Mouse (Mus musculus) midbrain, embryonic 12.5 days (tissue): ENCODE data around the gene Slc33a1. TPM values are rescaled to one million over a fixed set of nuclear protein-coding genes. Genes with fewer than 3 reads are reported as not detected.

ENCODE experiments used
- ATAC-seq: fragments of 200-750 bp; cut with Nextera tagmentation; 2 replicates; pipeline ENCODE4 v1.8.0; 2017; ENCODE audit warnings: low read depth, moderate TSS enrichment, moderate library complexity; ENCODE audit not compliant: low FRiP score
- H3K27ac ChIP-seq: fragments of 300-500 bp; sonication (generic); replicated peaks from 2 replicates; pipeline ENCODE4 v1.5.1; 2016; ENCODE audit warnings: mild to moderate bottlenecking
- H3K27me3 ChIP-seq: fragments of 300-500 bp; sonication (generic); 2 replicates; pipeline ENCODE4 v1.6.1; 2016; ENCODE audit warnings: mild to moderate bottlenecking
- H3K36me3 ChIP-seq: fragments of 300-500 bp; sonication (generic); 2 replicates; pipeline ENCODE4 v1.6.1; 2016
- H3K4me1 ChIP-seq: fragments of 300-500 bp; sonication (generic); 2 replicates; pipeline ENCODE4 v1.6.1; 2016
- H3K4me2 ChIP-seq: fragments of 300-500 bp; sonication (generic); replicated peaks from 2 replicates; pipeline ENCODE4 v1.6.1; 2016; ENCODE audit warnings: mild to moderate bottlenecking, moderate library complexity
- H3K4me3 ChIP-seq: fragments of 300-500 bp; sonication (generic); 2 replicates; pipeline ENCODE4 v1.5.1; 2016; ENCODE audit warnings: mild to moderate bottlenecking
- H3K9ac ChIP-seq: fragments of 300-500 bp; sonication (generic); replicated peaks from 2 replicates; pipeline ENCODE4 v1.6.1; 2016; ENCODE audit warnings: mild to moderate bottlenecking, moderate library complexity
- H3K9me3 ChIP-seq: fragments of 300-500 bp; sonication (generic); 2 replicates; pipeline ENCODE4 v1.6.1; 2016; ENCODE audit warnings: mild to moderate bottlenecking
- WGBS: fragments of 180-500 bp; shearing (Covaris S2); methylation state at CpG from one replicate; pipeline ENCODE4 v1.1.7; 2016; 5-methylcytosine and 5-hydroxymethylcytosine counted together
- polyA plus RNA-seq: library from polyadenylated mRNA; unstranded; fragments of >200 nt; fragmentation: Nextera tagmentation; extraction: Ambion mirVana; gene quantifications from 2 replicates; pipeline ENCODE4 v1.2.1, GENCODE M21; 2016

The Slc33a1 gene
- polyA plus RNA-seq, 1 experiment from 2014 or later: 13.5 TPM

DNA sequence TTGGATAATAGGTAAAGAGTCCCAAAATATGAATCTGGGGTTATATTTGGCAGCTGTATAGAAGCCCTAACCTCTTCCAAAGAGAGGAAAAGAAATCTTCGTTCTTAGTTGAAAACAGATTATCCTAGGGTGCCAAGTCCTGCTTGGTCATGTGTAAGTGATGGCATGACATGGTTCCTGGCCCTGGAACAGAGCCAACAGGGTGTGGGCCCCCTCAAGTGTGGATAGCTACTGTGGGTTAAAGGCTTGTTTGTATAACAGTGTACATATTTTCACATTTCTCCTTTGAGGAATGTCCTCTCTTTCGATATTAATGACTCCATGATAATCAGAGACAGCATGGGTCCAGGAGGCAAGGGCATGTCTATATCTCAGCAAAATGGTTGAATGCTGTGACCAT, 25.6 kb downstream of the Slc33a1 start:
- H3K27ac ChIP-seq: no peak overlapping the region
- H3K9me3 ChIP-seq: no peaks in the 10 kb centered on the region
- H3K36me3 ChIP-seq: no peaks in the 10 kb centered on the region
- H3K27me3 ChIP-seq: no peaks in the 10 kb centered on the region
- H3K4me1 ChIP-seq: no peaks in the 10 kb centered on the region
- 94% methylated on average over 2 of the region's 2 CpGs for WGBS
- H3K4me2 ChIP-seq: no peak overlapping the region
- H3K4me3 ChIP-seq: no peak overlapping the region
- H3K9ac ChIP-seq: no peak overlapping the region
- no peak for ATAC-seq

DNA sequence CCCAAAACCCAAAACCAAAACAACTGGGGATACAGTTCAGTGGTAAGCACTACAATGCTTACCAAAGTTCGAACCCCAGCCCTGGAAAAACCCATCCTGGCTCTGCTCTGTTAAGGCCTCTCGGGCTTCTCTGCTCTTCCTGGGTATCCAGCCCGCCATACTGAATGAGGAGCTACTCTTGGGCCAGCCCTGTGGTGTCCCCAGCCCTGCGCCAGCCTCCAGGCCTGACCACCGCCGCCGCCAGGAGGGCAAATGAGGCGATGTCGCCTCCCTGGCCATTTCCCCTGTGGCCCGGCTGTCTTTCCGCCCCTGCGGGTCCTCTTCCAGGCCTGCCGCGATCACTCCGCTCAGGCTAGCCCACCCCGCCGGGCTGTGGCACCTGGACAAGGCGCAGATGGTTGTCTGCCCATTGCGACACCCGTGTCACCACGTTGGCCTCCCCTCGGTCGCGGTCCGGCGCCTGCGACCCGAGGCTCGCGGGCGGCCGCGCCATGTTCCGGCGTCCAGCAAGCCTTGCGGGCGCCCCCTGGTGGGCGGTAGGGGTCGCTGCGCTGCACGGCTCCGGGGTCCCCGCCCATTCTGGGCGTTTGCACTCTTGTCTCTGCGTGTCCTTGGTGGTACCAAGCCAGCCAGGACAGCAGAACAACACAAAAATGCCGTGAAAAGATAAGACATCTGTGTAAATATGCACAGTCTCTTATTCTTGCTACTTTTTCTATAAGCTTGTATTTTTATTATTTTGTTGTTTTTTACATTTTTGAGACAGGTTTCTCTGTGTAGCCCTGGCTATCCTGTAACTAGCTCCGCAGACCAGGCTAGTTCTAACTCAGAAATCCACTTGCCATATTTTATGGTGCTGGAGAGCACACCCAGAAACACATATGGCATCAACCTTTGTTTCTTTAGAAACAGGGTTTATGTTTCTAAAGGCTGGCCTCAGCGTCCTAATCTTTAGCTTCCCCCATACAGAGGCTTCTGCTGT, 35.4 kb downstream of the Slc33a1 start, which contains the start of gene E130311K13Rik:
Gene E130311K13Rik (minus strand): TSS at position 595 of the 982 bp plus-strand sequence.
- H3K27ac ChIP-seq: peak within 1 kb of the TSS; percentile 81
- H3K4me1 ChIP-seq: no peaks in the 10 kb centered on the region
- H3K4me3 ChIP-seq: peak within 1 kb of the TSS; percentile 70
- peak within 1 kb of the TSS; percentile 89 for H3K9ac ChIP-seq
- H3K9me3 ChIP-seq: no peaks in the 10 kb centered on the region
- ATAC-seq: peak; percentile 98
- H3K27me3 ChIP-seq: no peaks in the 10 kb centered on the region
- H3K4me2 ChIP-seq: peak within 1 kb of the TSS; percentile 69
- 4% methylated on average over 46 of the region's 48 CpGs for WGBS
- no peaks in the 10 kb centered on the region for H3K36me3 ChIP-seq

DNA sequence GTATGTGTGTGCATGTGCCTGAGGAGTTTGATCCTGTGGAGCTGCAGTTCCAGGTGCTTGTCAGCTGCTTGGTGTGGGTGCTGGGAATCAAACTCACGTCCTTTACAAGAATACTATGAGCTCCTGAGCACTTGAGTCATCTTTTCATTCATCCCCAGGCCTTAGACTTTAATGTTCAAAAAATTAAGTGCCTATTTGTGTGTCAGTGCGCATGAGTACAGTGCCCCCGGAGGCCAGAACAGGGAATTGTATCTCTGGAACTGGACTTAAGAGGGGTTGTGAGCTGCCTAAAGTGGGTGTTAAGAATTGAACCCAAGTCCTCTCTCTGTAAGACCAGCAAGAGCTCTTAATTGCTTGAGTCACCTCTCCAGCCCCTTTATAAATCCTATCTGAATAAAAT, 44.9 kb downstream of the Slc33a1 start:
- peak; percentile 49; the same call in 1 of the 2 replicates for ATAC-seq
- WGBS: 63% methylated on average over 3 of the region's 3 CpGs
- Histone ChIP-seq H3K27me3 (no peaks in the 10 kb centered on the region), H3K36me3 (no peaks in the 10 kb centered on the region), H3K4me2 (no peak overlapping the region), H3K27ac (no peak overlapping the region), H3K4me3 (no peak overlapping the region), H3K9me3 (no peaks in the 10 kb centered on the region), H3K9ac (no peak overlapping the region), H3K4me1 (no peaks in the 10 kb centered on the region)

DNA sequence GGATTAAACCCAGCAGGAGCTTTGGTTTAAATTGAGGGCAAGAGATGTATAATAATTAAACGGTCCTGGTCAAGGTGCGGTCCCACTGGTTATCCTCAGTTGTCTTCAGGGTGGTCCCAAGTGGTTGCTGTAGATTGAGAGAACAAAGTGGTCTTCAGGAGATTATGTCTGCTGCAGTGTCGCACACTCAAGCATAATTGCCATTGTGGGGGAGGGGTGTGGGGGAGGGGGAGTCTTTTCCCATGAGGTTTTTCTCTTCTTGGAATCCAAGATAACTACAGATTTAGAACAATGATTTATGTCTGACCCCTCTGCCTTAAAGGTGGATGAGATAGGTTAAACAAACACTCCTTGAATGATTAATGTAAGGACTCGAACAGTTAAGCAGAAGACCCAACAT, 54.3 kb downstream of the Slc33a1 start:
- 74% methylated on average over 4 of the region's 4 CpGs for WGBS
- no peaks in the 10 kb centered on the region for H3K36me3 ChIP-seq
- no peaks in the 10 kb centered on the region for H3K9me3 ChIP-seq
- H3K4me2 ChIP-seq: no peak overlapping the region
- H3K9ac ChIP-seq: no peak overlapping the region
- H3K27ac ChIP-seq: no peak overlapping the region
- ATAC-seq: no peak
- peaks cover 1% of the 10 kb centered on the region; the same call in 1 of the 2 replicates for H3K4me1 ChIP-seq
- no peak overlapping the region for H3K4me3 ChIP-seq
- H3K27me3 ChIP-seq: no peaks in the 10 kb centered on the region

DNA sequence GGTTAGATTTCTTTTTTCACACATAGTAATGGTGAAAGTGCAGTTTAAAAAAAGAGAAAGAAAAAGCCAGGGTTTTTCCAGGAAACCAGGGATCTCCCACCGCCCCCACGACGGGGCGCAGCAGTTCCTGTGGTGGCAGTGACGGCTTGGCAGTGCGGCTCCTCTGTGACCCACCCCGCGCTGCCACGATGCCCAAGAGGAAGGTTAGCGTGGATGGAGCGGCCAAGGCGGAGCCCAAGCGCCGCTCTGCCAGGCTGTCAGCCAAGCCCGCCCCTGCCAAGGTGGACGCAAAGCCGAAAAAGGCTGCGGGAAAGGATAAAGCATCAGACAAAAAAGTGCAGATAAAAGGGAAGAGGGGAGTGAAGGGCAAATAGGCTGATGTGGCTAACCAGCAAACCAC, 59.3 kb downstream of the Slc33a1 start:
- Histone ChIP-seq H3K27ac (no peak overlapping the region), H3K9ac (peak overlapping the region; percentile 42)
- no peak for ATAC-seq

DNA sequence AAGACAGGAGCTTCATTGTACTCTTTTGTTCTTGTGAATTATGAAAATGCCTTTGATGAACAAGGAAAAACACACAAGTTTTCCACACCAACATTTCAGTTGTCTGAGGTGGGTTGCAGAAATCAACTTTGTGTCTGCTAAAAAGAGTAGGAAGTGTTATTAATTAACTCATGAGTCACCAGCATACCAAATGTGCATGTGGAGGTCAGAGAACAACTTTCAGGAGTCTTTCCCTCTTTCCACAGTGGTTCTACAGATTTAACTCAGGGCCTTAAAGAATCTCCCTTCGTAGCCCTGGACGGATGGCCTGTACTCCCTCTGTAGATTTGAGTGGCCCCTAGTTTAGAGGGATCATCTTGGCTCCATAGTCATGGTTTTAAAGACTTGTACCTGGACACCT, 60.4 kb downstream of the Slc33a1 start:
- Histone ChIP-seq H3K36me3 (no peaks in the 10 kb centered on the region), H3K4me2 (no peak overlapping the region), H3K9me3 (no peaks in the 10 kb centered on the region), H3K4me1 (peaks cover 11% of the 10 kb centered on the region), H3K9ac (no peak overlapping the region), H3K4me3 (no peak overlapping the region), H3K27me3 (no peaks in the 10 kb centered on the region), H3K27ac (no peak overlapping the region)
- no peak for ATAC-seq
- whole genome bisulfite sequencing: 81% methylated on average over 2 of the region's 2 CpGs

More for the DNA sequence above, 59.3 kb downstream of the Slc33a1 start:
- no peaks in the 10 kb centered on the region for H3K27me3 ChIP-seq
- H3K4me1 ChIP-seq: peaks cover 6% of the 10 kb centered on the region
- H3K4me2 ChIP-seq: peak overlapping the region; percentile 59
- no peaks in the 10 kb centered on the region for H3K36me3 ChIP-seq
- peak overlapping the region; percentile 35 for H3K4me3 ChIP-seq
- H3K9me3 ChIP-seq: no peaks in the 10 kb centered on the region
- 1% methylated on average over 18 of the region's 18 CpGs for WGBS

DNA sequence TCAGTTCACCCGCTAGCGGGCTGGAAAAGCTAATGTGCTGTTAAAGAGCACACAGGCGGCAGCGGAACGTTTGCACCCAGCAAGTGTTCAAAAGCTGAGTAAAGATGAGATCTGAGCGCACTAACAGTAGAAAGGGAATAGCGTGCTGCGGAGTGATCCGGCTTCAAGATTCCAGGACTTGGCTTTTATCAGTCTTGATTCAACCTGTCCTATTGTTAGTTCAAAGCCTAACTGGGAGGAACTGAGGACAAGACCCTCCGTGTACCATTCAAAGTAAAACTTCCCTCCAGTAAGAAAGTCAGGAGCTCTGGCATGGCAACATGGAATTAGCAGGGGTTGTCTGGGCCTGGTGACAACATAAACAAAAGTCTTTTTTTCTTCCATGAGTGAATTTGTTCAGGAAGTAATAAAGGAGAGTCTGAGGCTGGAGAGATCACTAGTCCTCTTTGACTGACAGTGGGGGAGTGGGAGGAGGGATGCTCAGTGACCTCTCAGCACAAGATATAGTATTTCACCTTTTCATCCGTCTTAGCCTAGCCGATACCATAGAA, 64.5 kb downstream of the Slc33a1 start:
- peaks cover 33% of the 10 kb centered on the region for H3K4me1 ChIP-seq
- peak overlapping the region; percentile 76 for H3K4me2 ChIP-seq
- peak overlapping the region; percentile 84 for H3K4me3 ChIP-seq
- H3K27ac ChIP-seq: peak overlapping the region; percentile 95
- H3K9ac ChIP-seq: no peak overlapping the region
- ATAC-seq: peak; percentile 12
- H3K9me3 ChIP-seq: no peaks in the 10 kb centered on the region
- H3K27me3 ChIP-seq: no peaks in the 10 kb centered on the region
- H3K36me3 ChIP-seq: no peaks in the 10 kb centered on the region
- under 1% methylated on average over 12 of the region's 12 CpGs for WGBS

DNA sequence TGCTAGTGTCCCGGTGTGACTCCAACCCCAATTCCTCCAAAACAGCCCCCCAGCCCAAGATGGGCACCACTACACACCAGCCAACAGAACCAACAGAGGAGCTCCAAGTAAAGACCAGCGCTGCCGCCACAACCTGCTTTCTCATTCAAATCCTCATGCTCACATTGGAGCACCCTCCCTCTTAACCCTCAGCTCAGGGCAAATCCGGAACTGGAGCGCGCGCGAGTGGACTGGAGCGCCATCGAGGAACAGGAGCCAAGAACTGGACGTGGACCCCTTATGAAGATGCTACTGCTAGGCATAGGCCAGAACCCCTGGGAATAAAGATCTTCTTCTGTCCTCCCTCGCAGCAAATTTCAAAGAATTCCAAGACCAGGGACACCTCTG, 65.3 kb downstream of the Slc33a1 start, which contains the start of gene Plch1:
Gene Plch1 (minus strand): TSS at position 164 of the 387 bp plus-strand sequence.
- Histone ChIP-seq H3K9me3 (no peaks in the 10 kb centered on the region), H3K4me1 (peaks cover 33% of the 10 kb centered on the region), H3K27ac (peak within 1 kb of the TSS; percentile 95), H3K4me3 (peak within 1 kb of the TSS; percentile 84), H3K9ac (peak within 1 kb of the TSS; percentile 83), H3K27me3 (no peaks in the 10 kb centered on the region), H3K4me2 (peak within 1 kb of the TSS; percentile 76), H3K36me3 (no peaks in the 10 kb centered on the region)
- WGBS: under 1% methylated on average over 12 of the region's 12 CpGs
- ATAC-seq: peak; percentile 76

DNA sequence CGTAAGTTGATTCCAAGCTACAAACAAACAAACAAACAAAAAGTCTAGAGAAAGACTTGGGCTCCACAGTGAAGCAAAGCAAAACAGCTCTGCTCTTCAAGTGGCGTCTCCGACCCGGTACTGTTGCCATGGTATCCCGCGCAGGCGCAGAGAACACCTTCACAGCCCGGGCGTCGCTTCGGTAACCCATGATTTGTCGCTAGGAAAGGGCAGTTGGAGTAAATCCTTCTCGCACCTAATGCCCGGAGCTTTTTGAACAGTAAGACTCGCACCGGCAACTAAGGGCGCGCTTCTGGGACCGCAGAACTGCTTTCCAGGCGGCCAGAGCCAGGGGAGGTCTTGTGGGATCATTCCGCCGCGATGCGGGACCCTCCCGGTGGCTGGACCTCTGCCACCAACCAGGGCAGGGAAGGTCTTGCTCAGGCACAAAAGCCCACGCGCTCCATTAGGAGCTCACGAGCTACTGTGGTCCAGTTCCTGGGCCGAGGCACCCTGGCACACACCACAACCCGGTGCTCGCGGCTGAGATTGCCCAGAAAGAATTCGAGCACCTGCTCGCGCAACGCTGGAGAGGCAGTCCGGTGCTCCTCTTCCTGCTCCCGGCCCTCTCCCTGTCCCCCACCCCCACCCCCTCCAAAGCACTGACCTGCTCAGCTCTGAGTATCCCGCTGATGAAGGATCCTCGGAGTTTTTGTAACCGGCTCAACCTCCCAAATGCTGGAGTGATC, 65.8 kb downstream of the Slc33a1 start:
- Histone ChIP-seq H3K4me2 (peak overlapping the region; percentile 76), H3K27me3 (no peaks in the 10 kb centered on the region), H3K4me1 (peaks cover 33% of the 10 kb centered on the region), H3K4me3 (peak overlapping the region; percentile 84), H3K9ac (peak overlapping the region; percentile 83), H3K27ac (peak overlapping the region; percentile 95), H3K9me3 (no peaks in the 10 kb centered on the region), H3K36me3 (no peaks in the 10 kb centered on the region)
- WGBS: 1% methylated on average over 39 of the region's 41 CpGs
- ATAC-seq: peak; percentile 81

DNA sequence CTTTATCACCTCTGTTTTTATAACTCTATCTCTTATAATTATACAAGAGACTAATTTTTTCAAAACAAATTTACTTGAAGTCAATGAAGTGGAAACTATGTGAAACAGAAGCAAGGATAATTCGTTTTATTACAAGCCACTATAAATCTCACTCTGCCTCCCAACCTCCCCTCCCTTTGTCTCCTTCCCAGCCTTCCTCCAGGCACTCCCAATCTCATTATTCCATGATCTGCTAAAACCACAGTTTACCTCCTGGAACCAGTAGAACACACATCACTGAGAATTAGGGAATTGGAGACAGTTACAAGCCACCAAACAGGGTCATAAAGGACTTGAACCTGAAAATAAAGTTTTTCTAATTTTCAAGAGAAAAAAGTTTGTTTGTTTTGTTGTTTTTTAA, 67.4 kb downstream of the Slc33a1 start:
- Histone ChIP-seq H3K9ac (peak overlapping the region; percentile 41; the same call in 1 of the 2 replicates), H3K4me3 (peak overlapping the region; percentile 84), H3K4me1 (peaks cover 33% of the 10 kb centered on the region), H3K36me3 (no peaks in the 10 kb centered on the region), H3K27me3 (no peaks in the 10 kb centered on the region), H3K27ac (peak overlapping the region; percentile 30; the same call in 1 of the 2 replicates), H3K4me2 (peak overlapping the region; percentile 76), H3K9me3 (no peaks in the 10 kb centered on the region)
- WGBS: 16% methylated on average over 1 of the region's 1 CpGs
- ATAC-seq: no peak

DNA sequence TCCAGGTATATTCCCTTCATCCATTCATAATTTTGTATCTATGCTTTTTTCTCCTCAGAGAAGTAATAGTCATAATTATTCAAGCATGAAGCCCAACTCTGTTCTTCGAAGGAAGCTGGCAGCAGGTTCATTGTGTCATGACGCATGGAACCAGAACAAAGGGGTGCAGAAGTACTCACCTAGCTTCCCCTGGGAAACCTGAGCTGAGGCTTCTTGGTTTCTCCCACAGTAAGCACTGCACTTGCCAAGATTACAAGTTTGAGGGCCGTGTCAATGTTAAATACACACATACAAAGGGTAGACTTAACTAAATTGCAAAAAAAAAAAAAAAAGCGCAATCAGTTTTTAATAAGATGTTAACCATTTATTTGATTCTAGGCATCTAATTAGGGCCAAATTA, 68.3 kb downstream of the Slc33a1 start:
- H3K9ac ChIP-seq: no peak overlapping the region
- H3K4me3 ChIP-seq: no peak overlapping the region
- peaks cover 33% of the 10 kb centered on the region for H3K4me1 ChIP-seq
- peak overlapping the region; percentile 76 for H3K4me2 ChIP-seq
- 37% methylated on average over 4 of the region's 4 CpGs for WGBS
- H3K36me3 ChIP-seq: no peaks in the 10 kb centered on the region
- H3K9me3 ChIP-seq: no peaks in the 10 kb centered on the region
- no peak for ATAC-seq
- H3K27ac ChIP-seq: peak overlapping the region; percentile 54
- H3K27me3 ChIP-seq: no peaks in the 10 kb centered on the region
